In genomic region chr12:3406585-3406984, GRCm38 (mm10) we compare ENCODE assay signal across 15 mouse cellular contexts. TPM values are rescaled to one million over a fixed set of nuclear protein-coding genes. Genes with fewer than 3 reads are reported as not detected.
DNase-seq lines count a peak whose midpoint lies in the region; ATAC-seq lines count a peak whose summit lies in the region.
"Had no signal": no experiment of that assay in that cellular context is flagged by ENCODE, and none has a peak within 500 bp of the region (broad histone marks: within the 10 kb centered on the region; RNA-seq: fewer than 3 reads in every experiment).

No protein-coding gene starts in this region.

- no peaks in the 10 kb centered on the region for H3K27me3 ChIP-seq in forebrain, embryonic 15.5 days
- no peaks in the 10 kb centered on the region for H3K27me3 ChIP-seq in forebrain, embryonic 12.5 days

- peak overlapping the region; percentile 33 for H3K27ac ChIP-seq in forebrain, embryonic 15.5 days (replicated peaks)
- H3K27ac ChIP-seq in forebrain, embryonic 12.5 days: no peak overlapping the region

- ATAC-seq in forebrain, embryonic 15.5 days (replicated peaks): peak; percentile 52
- ATAC-seq in forebrain, embryonic 12.5 days (ENCODE audit: low FRiP score): no peak

- peak; percentile 36 to 82 for DNase-seq in left cerebral cortex, postnatal 14 days (ENCODE audit: low spot score in 2 of 2)
- DNase-seq in left cerebral cortex, adult 18-20 months (ENCODE audit: low spot score in 2 of 2): no peak
- peak; percentile 52 for DNase-seq in brain, adult 2 months (ENCODE audit: low read depth, low spot score)
- DNase-seq in layer of hippocampus, postnatal 36 days: peak; percentile 37 to 50
- DNase-seq in spleen, postnatal 14 days (ENCODE audit: low spot score in 2 of 2): no peak
- DNase-seq in yolk sac, embryonic 10.5 days (ENCODE audit: low spot score): no peak
- DNase-seq: B cell, adult 2 months; cerebellum, adult 11 months; gastrocnemius, postnatal 36 days; lung, embryonic 14.5 days; right cerebral cortex, adult 18-20 months; thymus, postnatal 4 days had no signal

- H3K36me3 ChIP-seq in forebrain, embryonic 15.5 days: peaks cover 27% of the 10 kb centered on the region
- peaks cover 44% of the 10 kb centered on the region for H3K36me3 ChIP-seq in forebrain, embryonic 12.5 days (replicated peaks)

- H3K4me1 ChIP-seq in forebrain, embryonic 15.5 days: peaks cover 5% of the 10 kb centered on the region; the same call in 1 of the 2 replicates
- no peaks in the 10 kb centered on the region for H3K4me1 ChIP-seq in forebrain, embryonic 12.5 days

- H3K4me2 ChIP-seq in forebrain, embryonic 15.5 days (replicated peaks): no peak overlapping the region
- no peak overlapping the region for H3K4me2 ChIP-seq in forebrain, embryonic 12.5 days
- H3K4me2 ChIP-seq: heart, embryonic 11.5 days; lung, embryonic 14.5 days had no signal

- WGBS in forebrain, embryonic 15.5 days: 56% methylated on average over 6 of the region's 6 CpGs
- 87% methylated on average over 6 of the region's 6 CpGs for WGBS in forebrain, embryonic 12.5 days

- H3K4me3 ChIP-seq in forebrain, embryonic 15.5 days: no peak overlapping the region
- H3K4me3 ChIP-seq in forebrain, embryonic 12.5 days (replicated peaks): no peak overlapping the region

- H3K9me3 ChIP-seq in forebrain, embryonic 15.5 days: no peaks in the 10 kb centered on the region
- H3K9me3 ChIP-seq in forebrain, embryonic 12.5 days: no peaks in the 10 kb centered on the region

- no peak overlapping the region for H3K9ac ChIP-seq in forebrain, embryonic 15.5 days (replicated peaks)
- H3K9ac ChIP-seq in forebrain, embryonic 12.5 days: no peak overlapping the region
- H3K9ac ChIP-seq: lung, embryonic 14.5 days had no signal

- intact Hi-C loops in left cerebral cortex, postnatal 14 days (cut with DNase I): no loop called here

RNA-seq across cellular contexts. Expression of gene Asxl2, which starts 20.1 kb away (rescaled TPM):
- polyA plus RNA-seq in forebrain, embryonic 15.5 days (2015; fragmentation: Nextera tagmentation; extraction: Ambion mirVana): 14.4 and 15.0 TPM in 2 replicates
- 19.6 and 20.7 TPM in 2 replicates for polyA plus RNA-seq in forebrain, embryonic 12.5 days (2016; fragmentation: Nextera tagmentation; extraction: Ambion mirVana)
- 10 to 100 TPM; 26.3 to 29.7 TPM for total RNA-seq in left cerebral cortex, postnatal 14 days (2021)
- 10 to 100 TPM; 26.9 to 28.6 TPM for total RNA-seq in left cerebral cortex, adult 18-20 months (2021)
- total RNA-seq in layer of hippocampus, postnatal 36 days (2021): 10 to 100 TPM; 31.0 to 31.6 TPM

RNA-seq across cellular contexts. Expression of gene Kif3c, which starts 41.7 kb away (rescaled TPM):
- 104 and 106 TPM in 2 replicates for polyA plus RNA-seq in forebrain, embryonic 15.5 days (2015; fragmentation: Nextera tagmentation; extraction: Ambion mirVana)
- 54.0 and 63.5 TPM in 2 replicates for polyA plus RNA-seq in forebrain, embryonic 12.5 days (2016; fragmentation: Nextera tagmentation; extraction: Ambion mirVana)
- 100 to 1,000 TPM; 210 to 212 TPM for total RNA-seq in left cerebral cortex, postnatal 14 days (2021)
- total RNA-seq in left cerebral cortex, adult 18-20 months (2021): 100 to 1,000 TPM; 176 to 177 TPM
- 100 to 1,000 TPM; 163 to 168 TPM for total RNA-seq in layer of hippocampus, postnatal 36 days (2021)

Comparison
In these comparisons a context has a peak if more than half of its experiments do, and no peak if none do; other contexts are left out.
1. DNase-seq: peak in left cerebral cortex, postnatal 14 days (2 of 2), brain, adult 2 months (single experiment) and layer of hippocampus, postnatal 36 days (2 of 2); none in left cerebral cortex, adult 18-20 months (0 of 2), spleen, postnatal 14 days (0 of 2) and yolk sac, embryonic 10.5 days (single experiment).